Comparison of ENCODE assay signal across 20 mouse cellular contexts in genomic region chr10:77028782-77029296, GRCm38 (mm10).
"Had no signal": no experiment of that assay in that cellular context is flagged by ENCODE, and none has a peak within 500 bp of the region (broad histone marks: within the 10 kb centered on the region; RNA-seq: fewer than 3 reads in every experiment).

No protein-coding gene starts in this region.

- H3K9ac ChIP-seq: limb, embryonic 13.5 days; liver, embryonic 12.5 days; liver, embryonic 15.5 days; lung, embryonic 15.5 days; neural tube, embryonic 13.5 days had no signal

- H3K4me2 ChIP-seq: limb, embryonic 13.5 days; liver, embryonic 12.5 days; liver, embryonic 15.5 days; lung, embryonic 15.5 days; neural tube, embryonic 13.5 days had no signal

- H3K4me3 ChIP-seq: limb, embryonic 10.5 days; limb, embryonic 13.5 days; liver, embryonic 12.5 days; liver, embryonic 15.5 days; lung, embryonic 15.5 days; megakaryocyte, embryonic 14.5 days; midbrain, embryonic 10.5 days; neural tube, embryonic 13.5 days had no signal

- H3K36me3 ChIP-seq: limb, embryonic 10.5 days; limb, embryonic 13.5 days; liver, embryonic 12.5 days; liver, embryonic 15.5 days; lung, embryonic 15.5 days; midbrain, embryonic 10.5 days; neural tube, embryonic 13.5 days had no signal

- ATAC-seq: hindbrain, postnatal 0 days; inflammation-experienced regulatory T-cells, adult 6 months; liver, embryonic 12.5 days had no signal

- H3K27me3 ChIP-seq: limb, embryonic 13.5 days; lung, embryonic 15.5 days had no signal

- DNase-seq: layer of hippocampus, adult 9-11 months; liver; lung, adult 18-20 months; lung, postnatal 10 days; lung, postnatal 36 days; midbrain, embryonic 14.5 days; retina, postnatal 1 day; right cerebral cortex, postnatal 25 days; thymus, adult 18-20 months; thymus, postnatal 36 days had no signal

- H3K27ac ChIP-seq: hindbrain, postnatal 0 days; limb, embryonic 10.5 days; limb, embryonic 13.5 days; liver, embryonic 12.5 days; liver, embryonic 15.5 days; lung, embryonic 15.5 days; midbrain, embryonic 10.5 days; neural tube, embryonic 13.5 days had no signal

- H3K9me3 ChIP-seq: limb, embryonic 10.5 days; limb, embryonic 13.5 days; liver, embryonic 12.5 days; liver, embryonic 15.5 days; lung, embryonic 15.5 days; midbrain, embryonic 10.5 days; neural tube, embryonic 13.5 days had no signal
